Mouse (Mus musculus): Measurements from ENCODE around the gene Slc25a42. TPM values are rescaled to one million over a fixed set of nuclear protein-coding genes. Genes with fewer than 3 reads are reported as not detected.
A peak's percentile ranks its signal among the peaks of the same experiment; 100 is the strongest.
"Not testable (repeated sequence)": the region's sequence is repeated elsewhere in the genome, so short reads cannot be mapped to it uniquely, and the experiment has no call there.

Slc25a42 gene
- total RNA-seq (2021): 132 and 144 TPM in 2 replicates
- long read RNA-seq, experiment 1, transcript Slc25a42-202 (8 exons, 3,196 nt): major isoform, 12 of 31 reads
- long read RNA-seq, experiment 1, partial matches to known transcripts: 7 of 31 reads
- long read RNA-seq, experiment 1, other reads (novel, unspliced or antisense): 8 of 31 reads
- long read RNA-seq, experiment 2, transcript Slc25a42-202 (8 exons, 3,196 nt): major isoform, 19 of 41 reads
- long read RNA-seq, experiment 2, partial matches to known transcripts: 12 of 41 reads
- long read RNA-seq, experiment 2, other reads (novel, unspliced or antisense): 7 of 41 reads

- peak; percentile 98 for DNase-seq
Observed at GRCm38 (mm10) chr8:70212112-70213055, at the start of gene Slc25a42. Gene Slc25a42 (minus strand): TSS chr8:70212305.

GRCm38 (mm10) chr8:70259043-70259442 is 46.9 kb upstream of the Slc25a42 start:
- DNase-seq: no peak

- no peak for DNase-seq
Observed at GRCm38 (mm10) chr8:70258600-70258999, 46.5 kb upstream of the Slc25a42 start.

GRCm38 (mm10) chr8:70257456-70257855 is 45.4 kb upstream of the Slc25a42 start:
- no peak for DNase-seq

GRCm38 (mm10) chr8:70254628-70255027 is 42.5 kb upstream of the Slc25a42 start:
- DNase-seq: no peak

- DNase-seq: no peak
Observed at GRCm38 (mm10) chr8:70247841-70248240, 35.7 kb upstream of the Slc25a42 start.

- DNase-seq: peak; percentile 57
Observed at GRCm38 (mm10) chr8:70246622-70247021, 34.5 kb upstream of the Slc25a42 start.

- no peak for DNase-seq
Observed at GRCm38 (mm10) chr8:70240642-70241041, 28.5 kb upstream of the Slc25a42 start.

- DNase-seq: no peak
Observed at GRCm38 (mm10) chr8:70237842-70238241, 25.7 kb upstream of the Slc25a42 start.

- no peak for DNase-seq
Observed at GRCm38 (mm10) chr8:70234781-70235128, 22.6 kb upstream of the Slc25a42 start.

- DNase-seq: peak; percentile 96
Observed at GRCm38 (mm10) chr8:70234080-70234780, 22.1 kb upstream of the Slc25a42 start, which contains the start of the genes Sugp2 and Armc6. Gene Sugp2 (plus strand): TSS chr8:70234226. Gene Armc6 (minus strand): TSS chr8:70234466.

GRCm38 (mm10) chr8:70233606-70234005 is 21.5 kb upstream of the Slc25a42 start:
- DNase-seq: no peak

- DNase-seq: peak; percentile 37
Observed at GRCm38 (mm10) chr8:70230837-70231236, 18.7 kb upstream of the Slc25a42 start.

- DNase-seq: no peak
Observed at GRCm38 (mm10) chr8:70227997-70228396, 15.9 kb upstream of the Slc25a42 start.

- peak; percentile 71 for DNase-seq
Observed at GRCm38 (mm10) chr8:70223341-70223740, 11.2 kb upstream of the Slc25a42 start.

GRCm38 (mm10) chr8:70222041-70222440 is 9.9 kb upstream of the Slc25a42 start:
- DNase-seq: no peak

- DNase-seq: peak; percentile 44
Observed at GRCm38 (mm10) chr8:70220911-70221310, 8.8 kb upstream of the Slc25a42 start.

- peak; percentile 88 for DNase-seq
Observed at GRCm38 (mm10) chr8:70220236-70220840, 8.2 kb upstream of the Slc25a42 start.

GRCm38 (mm10) chr8:70219107-70219684 is 7.1 kb upstream of the Slc25a42 start:
- DNase-seq: peak; percentile 26

- no peak for DNase-seq
Observed at GRCm38 (mm10) chr8:70217441-70217840, 5.3 kb upstream of the Slc25a42 start.

GRCm38 (mm10) chr8:70216566-70216965 is 4.5 kb upstream of the Slc25a42 start:
- DNase-seq: peak; percentile 74

- DNase-seq: not testable (repeated sequence)
Observed at GRCm38 (mm10) chr8:70216161-70216560, 4.1 kb upstream of the Slc25a42 start.

Measured in adrenal gland, postnatal 14 days (tissue).